ENCODE assay signal across 10 mouse cellular contexts in the genomic region with DNA sequence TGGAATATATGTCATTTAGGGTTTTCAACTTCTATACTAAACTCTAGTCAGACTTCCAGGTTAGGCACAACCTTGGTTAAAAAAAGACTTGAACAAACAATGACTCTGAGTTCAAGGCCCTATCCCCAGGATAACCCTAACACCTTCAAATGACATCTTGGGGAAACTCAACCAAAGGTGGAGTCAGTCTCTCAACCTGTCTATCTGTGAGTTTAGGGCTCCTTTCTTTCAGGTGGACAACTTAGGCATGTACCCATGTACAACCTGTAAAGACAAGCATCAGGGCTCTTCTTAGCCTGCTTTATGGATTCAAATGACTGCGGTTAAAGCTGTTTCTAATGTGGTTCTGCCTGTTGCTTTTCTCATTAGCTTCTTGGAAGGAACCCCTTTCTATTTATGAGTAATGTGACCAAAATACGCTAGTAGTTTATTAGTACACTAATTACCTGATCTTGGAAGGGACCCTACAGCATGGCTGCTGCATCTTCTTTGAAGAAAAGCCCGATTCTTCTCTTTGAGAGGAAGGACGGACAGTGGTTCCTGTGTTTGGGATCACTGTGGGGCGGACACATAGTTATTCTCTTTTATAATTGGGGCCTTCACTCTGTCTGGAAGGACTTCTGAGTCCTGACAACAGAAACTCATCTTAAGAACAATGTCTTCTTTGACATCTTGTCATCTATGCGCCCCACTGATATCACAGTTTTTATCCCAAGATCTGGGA. TPM values are rescaled to one million over a fixed set of nuclear protein-coding genes. Genes with fewer than 3 reads are reported as not detected.
A peak's percentile ranks its signal among the peaks of the same experiment; 100 is the strongest.
DNase-seq lines count a peak whose midpoint lies in the region; ATAC-seq and TF ChIP-seq lines count a peak whose summit lies in the region.
"Had no signal": no experiment of that assay in that cellular context is flagged by ENCODE, and none has a peak within 500 bp of the region (broad histone marks: within the 10 kb centered on the region; RNA-seq: fewer than 3 reads in every experiment).

No protein-coding gene starts in this region.

- 85% methylated on average over 6 of the region's 6 CpGs for WGBS in heart, embryonic 13.5 days
- 92% methylated on average over 6 of the region's 6 CpGs for WGBS in limb, embryonic 10.5 days

- no peak for DNase-seq in heart, adult 18-20 months
- no peak for DNase-seq in limb, embryonic 10.5 days (ENCODE audit: low spot score)
- no peak for DNase-seq in layer of hippocampus, postnatal 14 days (ENCODE audit: low spot score in 2 of 2)
- DNase-seq: gastrocnemius, adult 2 months; right cerebral cortex, postnatal 25 days had no signal

- no peak for TF ChIP-seq POLR2A in myocyte (IDR thresholded peaks at IDR 0.05; ENCODE audit: insufficient read length, low read depth)

- peaks cover 33% of the 10 kb centered on the region for H3K4me1 ChIP-seq in heart, embryonic 13.5 days
- peaks cover 60% of the 10 kb centered on the region for H3K4me1 ChIP-seq in megakaryocyte, embryonic 14.5 days
- peaks cover 6% of the 10 kb centered on the region; the same call in 1 of the 2 replicates for H3K4me1 ChIP-seq in limb, embryonic 10.5 days

- no peak for ATAC-seq in heart, embryonic 13.5 days (ENCODE audit: extremely low read depth, insufficient number of reproducible peaks, low FRiP score, low TSS enrichment)
- ATAC-seq in megakaryocyte, adult 5-6 weeks (ENCODE audit: poor library complexity, severe bottlenecking): no peak
- no peak for ATAC-seq in inflammation-experienced regulatory T-cells, adult 6 months

- H3K27me3 ChIP-seq in heart, embryonic 13.5 days (replicated peaks): no peaks in the 10 kb centered on the region
- H3K27me3 ChIP-seq in megakaryocyte, embryonic 14.5 days (replicated peaks): no peaks in the 10 kb centered on the region
- no peaks in the 10 kb centered on the region for H3K27me3 ChIP-seq in limb, embryonic 10.5 days (ENCODE audit: low read depth, poor library complexity, severe bottlenecking)
- no peaks in the 10 kb centered on the region for H3K27me3 ChIP-seq in myocyte (ENCODE audit: control insufficient read depth, insufficient read depth, insufficient read length)

- no peaks in the 10 kb centered on the region for H3K36me3 ChIP-seq in heart, embryonic 13.5 days
- H3K36me3 ChIP-seq in megakaryocyte, embryonic 14.5 days (replicated peaks; ENCODE audit: low read length): no peaks in the 10 kb centered on the region
- no peaks in the 10 kb centered on the region for H3K36me3 ChIP-seq in limb, embryonic 10.5 days
- no peaks in the 10 kb centered on the region for H3K36me3 ChIP-seq in myocyte (ENCODE audit: control insufficient read depth, insufficient read depth)

- H3K79me2 ChIP-seq in myocyte (ENCODE audit: control insufficient read depth, insufficient read depth): no peaks in the 10 kb centered on the region

- peak overlapping the region; percentile 89 for H3K4me2 ChIP-seq in heart, embryonic 13.5 days
- H3K4me2 ChIP-seq in myocyte (ENCODE audit: low read depth): peak overlapping the region; percentile 76

- no peak overlapping the region for H3K9ac ChIP-seq in heart, embryonic 13.5 days

- no peak overlapping the region for H3K4me3 ChIP-seq in heart, embryonic 13.5 days
- H3K4me3 ChIP-seq in megakaryocyte, embryonic 14.5 days (replicated peaks): peak overlapping the region; percentile 85
- H3K4me3 ChIP-seq in limb, embryonic 10.5 days: peak overlapping the region; percentile 48
- no peak overlapping the region for H3K4me3 ChIP-seq in myocyte

- no peak overlapping the region for H3K27ac ChIP-seq in heart, embryonic 13.5 days (replicated peaks)
- H3K27ac ChIP-seq in limb, embryonic 10.5 days: peak overlapping the region; percentile 82; the same call in 1 of the 2 replicates

- no peak overlapping the region for H3ac ChIP-seq in myocyte (ENCODE audit: control insufficient read depth, insufficient read length)

- no peaks in the 10 kb centered on the region for H3K9me3 ChIP-seq in heart, embryonic 13.5 days
- no peaks in the 10 kb centered on the region for H3K9me3 ChIP-seq in megakaryocyte, embryonic 14.5 days
- no peaks in the 10 kb centered on the region for H3K9me3 ChIP-seq in limb, embryonic 10.5 days (replicated peaks)

TF ChIP-seq in myocyte, 11 proteins besides CTCF, POLR2A, EP300 and RAD21:
- no peak for TF ChIP-seq MAX (IDR thresholded peaks at IDR 0.05; ENCODE audit: low read depth)
- TF ChIP-seq POLR2AphosphoS2 (IDR thresholded peaks at IDR 0.05; ENCODE audit: insufficient read length, low read depth): no peak
- no peak for TF ChIP-seq TCF12 (IDR thresholded peaks at IDR 0.05; ENCODE audit: insufficient read depth, poor library complexity, severe bottlenecking)
- TF ChIP-seq MYOD1 (IDR thresholded peaks at IDR 0.05; ENCODE audit: control insufficient read depth in 1 of 3, insufficient read length in 2 of 3, low read depth in 2 of 3): no peak
- no peak for TF ChIP-seq CEBPB (IDR thresholded peaks at IDR 0.05; ENCODE audit: insufficient read depth, poor library complexity, severe bottlenecking)
- no peak for TF ChIP-seq REST (IDR thresholded peaks at IDR 0.05; ENCODE audit: insufficient read depth, insufficient read length)
- TF ChIP-seq MYOG (IDR thresholded peaks at IDR 0.05; ENCODE audit: control insufficient read depth in 1 of 3, insufficient read depth in 1 of 3, insufficient read length in 2 of 3, low read depth in 2 of 3): no peak
- TF ChIP-seq SRF (IDR thresholded peaks at IDR 0.05; ENCODE audit: control insufficient read depth, insufficient read length, low read depth): no peak
- TF ChIP-seq TCF3 (IDR thresholded peaks at IDR 0.05; ENCODE audit: insufficient read length, low read depth): no peak
- no peak for TF ChIP-seq USF1 (IDR thresholded peaks at IDR 0.05; ENCODE audit: low read depth)
- no peak for TF ChIP-seq E2F4 (IDR thresholded peaks at IDR 0.05; ENCODE audit: insufficient read depth)

RNA-seq across cellular contexts. Expression of a gene that starts 1.6 kb away (rescaled TPM):
- polyA plus RNA-seq in heart, embryonic 13.5 days (2015; fragmentation: Nextera tagmentation; extraction: Ambion mirVana): 3.9 and 5.9 TPM in 2 replicates
- total RNA-seq in heart, adult 18-20 months (2021): 1 to 10 TPM; 2.8 to 6.2 TPM
- polyA plus RNA-seq in megakaryocyte, embryonic 14.5 days (2012; ENCODE audit: insufficient read depth, low replicate concordance): 27.3 and 32.8 TPM in 2 replicates
- 57.4 and 58.7 TPM in 2 replicates for total RNA-seq in megakaryocyte, adult 5-6 weeks (2015)
- total RNA-seq in megakaryocyte, adult 5-6 weeks (2017): 645 and 753 TPM in 2 replicates
- polyA plus RNA-seq in limb, embryonic 10.5 days (2016; fragmentation: Nextera tagmentation; extraction: Ambion mirVana): 14.5 and 20.7 TPM in 2 replicates
- 3.4 TPM for polyA plus RNA-seq in myocyte (2012; fragmentation: generic; extraction: Trizol)
- total RNA-seq in layer of hippocampus, postnatal 14 days (2021): 10 to 100 TPM; 17.3 to 22.7 TPM
- polyA plus RNA-seq in inflammation-experienced regulatory T-cells, adult 6 months (2017; shearing (Covaris generic)): 10 to 100 TPM in 1 of 3 experiments, 1 to 10 TPM in 2; 1.8 to 10.3 (median 6.6) TPM

RNA-seq across cellular contexts. Expression of a gene that starts 1.9 kb away (rescaled TPM):
- 15.8 and 19.9 TPM in 2 replicates for polyA plus RNA-seq in heart, embryonic 13.5 days (2015; fragmentation: Nextera tagmentation; extraction: Ambion mirVana)
- total RNA-seq in heart, adult 18-20 months (2021): 10 to 100 TPM in 1 of 2 experiments, 1 to 10 TPM in 1; 7.7 to 10.8 TPM
- 24.5 and 35.7 TPM in 2 replicates for polyA plus RNA-seq in megakaryocyte, embryonic 14.5 days (2012; ENCODE audit: insufficient read depth, low replicate concordance)
- total RNA-seq in megakaryocyte, adult 5-6 weeks (2015): 43.5 and 58.5 TPM in 2 replicates
- total RNA-seq in megakaryocyte, adult 5-6 weeks (2017): 942 and 986 TPM in 2 replicates
- 59.9 and 81.0 TPM in 2 replicates for polyA plus RNA-seq in limb, embryonic 10.5 days (2016; fragmentation: Nextera tagmentation; extraction: Ambion mirVana)
- polyA plus RNA-seq in myocyte (2012; fragmentation: generic; extraction: Trizol): 4.1 TPM
- total RNA-seq in layer of hippocampus, postnatal 14 days (2021): 10 to 100 TPM; 26.7 to 27.2 TPM
- 1 to 10 TPM in 2 of 3 experiments, not detected in 1; 3.9 to 4.5 TPM for polyA plus RNA-seq in inflammation-experienced regulatory T-cells, adult 6 months (2017; shearing (Covaris generic))

RNA-seq across cellular contexts. Expression of a gene that starts 3.4 kb away (rescaled TPM):
- 10.8 and 11.3 TPM in 2 replicates for polyA plus RNA-seq in heart, embryonic 13.5 days (2015; fragmentation: Nextera tagmentation; extraction: Ambion mirVana)
- total RNA-seq in heart, adult 18-20 months (2021): 10 to 100 TPM; 15.0 to 20.2 TPM
- polyA plus RNA-seq in megakaryocyte, embryonic 14.5 days (2012; ENCODE audit: insufficient read depth, low replicate concordance): 304 and 570 TPM in 2 replicates
- total RNA-seq in megakaryocyte, adult 5-6 weeks (2015): 34.9 and 43.5 TPM in 2 replicates
- total RNA-seq in megakaryocyte, adult 5-6 weeks (2017): 115 and 127 TPM in 2 replicates
- polyA plus RNA-seq in limb, embryonic 10.5 days (2016; fragmentation: Nextera tagmentation; extraction: Ambion mirVana): 27.4 and 36.3 TPM in 2 replicates
- 31.0 TPM for polyA plus RNA-seq in myocyte (2012; fragmentation: generic; extraction: Trizol)
- total RNA-seq in layer of hippocampus, postnatal 14 days (2021): 10 to 100 TPM; 42.3 to 60.3 TPM
- polyA plus RNA-seq in inflammation-experienced regulatory T-cells, adult 6 months (2017; shearing (Covaris generic)): 10 to 100 TPM in 1 of 3 experiments, 1 to 10 TPM in 2; 4.1 to 18.5 (median 6.5) TPM

RNA-seq across cellular contexts. Expression of a gene that starts 8.9 kb away (rescaled TPM):
- 3.1 and 3.4 TPM in 2 replicates for polyA plus RNA-seq in heart, embryonic 13.5 days (2015; fragmentation: Nextera tagmentation; extraction: Ambion mirVana)
- 10 to 100 TPM; 15.2 to 16.5 TPM for total RNA-seq in heart, adult 18-20 months (2021)
- polyA plus RNA-seq in megakaryocyte, embryonic 14.5 days (2012; ENCODE audit: insufficient read depth, low replicate concordance): 7.0 TPM in 1 of 2 replicates, not detected in the other
- 78.9 and 108 TPM in 2 replicates for total RNA-seq in megakaryocyte, adult 5-6 weeks (2015)
- 1,539 and 1,747 TPM in 2 replicates for total RNA-seq in megakaryocyte, adult 5-6 weeks (2017)
- 10.3 and 11.8 TPM in 2 replicates for polyA plus RNA-seq in limb, embryonic 10.5 days (2016; fragmentation: Nextera tagmentation; extraction: Ambion mirVana)
- polyA plus RNA-seq in myocyte (2012; fragmentation: generic; extraction: Trizol): 8.2 TPM
- 10 to 100 TPM; 22.2 to 42.1 TPM for total RNA-seq in layer of hippocampus, postnatal 14 days (2021)
- 1 to 10 TPM in 2 of 3 experiments, not detected in 1; 2.2 to 9.9 TPM for polyA plus RNA-seq in inflammation-experienced regulatory T-cells, adult 6 months (2017; shearing (Covaris generic))

RNA-seq across cellular contexts. Expression of a gene that starts 9.2 kb away (rescaled TPM):
- 4.1 and 11.0 TPM in 2 replicates for polyA plus RNA-seq in heart, embryonic 13.5 days (2015; fragmentation: Nextera tagmentation; extraction: Ambion mirVana)
- total RNA-seq in heart, adult 18-20 months (2021): 10 to 100 TPM; 10.9 to 12.6 TPM
- 89.8 and 975 TPM in 2 replicates for polyA plus RNA-seq in megakaryocyte, embryonic 14.5 days (2012; ENCODE audit: insufficient read depth, low replicate concordance)
- 0.91 and 1.1 TPM in 2 replicates for total RNA-seq in megakaryocyte, adult 5-6 weeks (2015)
- total RNA-seq in megakaryocyte, adult 5-6 weeks (2017): 48.2 and 145 TPM in 2 replicates
- 7.3 and 8.5 TPM in 2 replicates for polyA plus RNA-seq in limb, embryonic 10.5 days (2016; fragmentation: Nextera tagmentation; extraction: Ambion mirVana)
- polyA plus RNA-seq in myocyte (2012; fragmentation: generic; extraction: Trizol): 2.2 TPM
- total RNA-seq in layer of hippocampus, postnatal 14 days (2021): 10 to 100 TPM; 60.0 to 62.5 TPM
- 100 to 1,000 TPM in 1 of 3 experiments, 10 to 100 TPM in 1, not detected in 1; 52.3 to 507 TPM for polyA plus RNA-seq in inflammation-experienced regulatory T-cells, adult 6 months (2017; shearing (Covaris generic))

Comparison
In these comparisons a context has a peak if more than half of its experiments do, and no peak if none do; other contexts are left out.
1. H3K4me3 ChIP-seq: peak in megakaryocyte, embryonic 14.5 days (single experiment) and limb, embryonic 10.5 days (single experiment); none in heart, embryonic 13.5 days (single experiment) and myocyte (single experiment).